In the genomic region with DNA sequence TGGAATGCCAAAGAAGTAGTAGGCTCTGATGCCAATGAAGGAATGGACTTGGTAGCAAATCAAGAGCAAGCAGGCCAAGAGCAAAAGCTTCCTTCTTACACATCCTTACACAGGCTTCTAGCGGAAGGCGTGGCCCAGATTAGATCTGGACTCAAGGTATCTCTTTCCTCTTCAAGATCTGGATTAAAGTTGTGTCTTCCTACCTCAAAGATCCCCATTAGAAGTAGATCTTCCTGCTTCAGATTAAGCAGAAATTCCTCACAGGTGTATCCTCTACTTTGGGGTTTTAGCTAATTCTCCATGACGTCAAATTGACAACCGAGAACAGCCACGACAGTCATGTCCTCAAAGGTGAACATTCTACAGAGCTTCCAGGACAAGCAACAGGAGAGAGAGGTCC, we compare ENCODE assay signal across 18 mouse cellular contexts. TPM values are rescaled to one million over a fixed set of nuclear protein-coding genes. Genes with fewer than 3 reads are reported as not detected.
"Had no signal": no experiment of that assay in that cellular context is flagged by ENCODE, and none has a peak within 500 bp of the region (broad histone marks: within the 10 kb centered on the region; RNA-seq: fewer than 3 reads in every experiment).

No protein-coding gene starts in this region.

- H3K27ac ChIP-seq: neural tube, embryonic 15.5 days; stomach, embryonic 15.5 days; stomach, postnatal 0 days had no signal

- H3K9me3 ChIP-seq: neural tube, embryonic 15.5 days; stomach, embryonic 15.5 days had no signal

- H3K4me1 ChIP-seq: neural tube, embryonic 15.5 days; stomach, embryonic 15.5 days had no signal

- H3K9ac ChIP-seq: neural tube, embryonic 15.5 days; stomach, embryonic 15.5 days had no signal

- H3K27me3 ChIP-seq: neural tube, embryonic 15.5 days; stomach, embryonic 15.5 days had no signal

- DNase-seq: retina, postnatal 1 day; right cerebral cortex, adult 18-20 months; right cerebral cortex, postnatal 14 days; right cerebral cortex, postnatal 25 days; right cerebral cortex, postnatal 4 days; spleen, adult 18-20 months; thymus, adult 18-20 months; thymus, adult 2 months; thymus, postnatal 14 days; thymus, postnatal 25 days; thymus, postnatal 36 days; thymus, postnatal 4 days had no signal

- H3K36me3 ChIP-seq: neural tube, embryonic 15.5 days; stomach, embryonic 15.5 days had no signal

- H3K4me2 ChIP-seq: neural tube, embryonic 15.5 days; stomach, embryonic 15.5 days had no signal

- H3K4me3 ChIP-seq: neural tube, embryonic 15.5 days; stomach, embryonic 15.5 days had no signal

RNA-seq across cellular contexts. Expression of gene Tigit, which starts 27.8 kb away (rescaled TPM):
- polyA plus RNA-seq: neural tube, embryonic 15.5 days; stomach, embryonic 14.5 days; stomach, embryonic 15.5 days; stomach, embryonic 16.5 days; stomach, postnatal 0 days; testis, adult 2 months had no signal
